Mouse (Mus musculus): ENCODE results near the gene Pawr. TPM values are rescaled to one million over a fixed set of nuclear protein-coding genes. Genes with fewer than 3 reads are reported as not detected.
A peak's percentile ranks its signal among the peaks of the same experiment; 100 is the strongest.

Gene Pawr
- polyA plus RNA-seq (2014; fragmentation: Nextera tagmentation; extraction: Ambion mirVana), result 12.9 and 13.3 TPM in 2 replicates

DNA sequence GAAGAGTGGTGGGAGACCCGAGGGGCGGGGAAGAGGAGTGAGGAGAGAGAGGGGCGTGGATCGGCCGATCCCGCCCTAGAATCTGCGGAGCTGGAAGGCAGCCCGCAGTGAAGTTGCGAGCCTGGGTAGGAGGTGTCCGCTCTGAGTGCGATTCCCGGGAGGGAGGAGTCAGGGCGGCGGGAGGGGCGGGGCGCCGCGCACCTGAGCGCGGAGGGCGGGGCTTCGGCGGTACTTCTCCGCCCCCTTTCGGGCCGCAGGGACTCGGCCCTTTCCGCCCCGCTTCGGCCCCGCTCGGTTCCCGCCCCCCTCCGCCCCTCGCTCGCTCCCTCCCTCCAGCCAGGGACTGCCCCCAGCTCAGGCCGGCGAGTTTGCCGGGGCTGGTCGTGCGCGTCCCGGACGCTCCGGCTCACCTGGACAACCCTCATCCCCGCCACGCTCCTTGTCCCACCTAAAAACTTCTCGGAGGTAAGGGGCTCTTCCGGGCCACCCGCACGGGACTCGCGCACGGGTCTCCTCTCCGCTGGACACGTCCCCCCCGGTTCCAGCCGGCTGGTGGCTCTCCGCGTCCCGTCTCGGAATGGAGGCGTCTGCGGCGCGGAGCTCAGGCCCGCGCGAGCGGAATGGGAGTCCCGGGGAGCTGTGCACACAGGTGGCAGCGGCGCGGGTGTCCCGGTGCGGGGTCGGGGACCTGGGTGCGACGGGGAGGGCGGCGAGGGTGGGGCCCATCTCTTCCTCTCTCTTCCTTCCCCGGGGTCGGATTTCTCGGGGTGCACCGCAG is at the start of gene Pawr:
Pawr (plus strand) TSS at position 338 of the 778 bp plus-strand sequence.
- Histone ChIP-seq H3K4me1 (replicated peaks; ENCODE audit: control insufficient read depth, insufficient read depth, low read length) (peaks cover 6% of the 10 kb centered on the region), H3K36me3 (ENCODE audit: control insufficient read depth, insufficient read depth, low read length) (0 out of 2 replicates have a peak, but pooled peaks cover 3% of the 10 kb centered on the region), H3K27me3 (replicated peaks; ENCODE audit: control insufficient read depth, insufficient read depth, low read length) (0 out of 2 replicates have a peak, but pooled peaks cover 4% of the 10 kb centered on the region), H3K9ac (ENCODE audit: low read length) (peak within 1 kb of the TSS; percentile 76), H3K9me3 (ENCODE audit: control insufficient read depth, low read length) (no peaks in the 10 kb centered on the region), H3K4me2 (ENCODE audit: low read length) (peak within 1 kb of the TSS; percentile 70), H3K4me3 (ENCODE audit: low read depth, low read length) (peak within 1 kb of the TSS; percentile 79), H3K27ac (ENCODE audit: low read depth) (peak within 1 kb of the TSS; percentile 87)
- WGBS, result under 1% methylated on average over 53 of the region's 85 CpGs
- ATAC-seq (replicated peaks; ENCODE audit: low FRiP score, low TSS enrichment, low read depth) (peak; percentile 93), DNase-seq (ENCODE audit: low spot score) (peak; percentile 93)

DNA sequence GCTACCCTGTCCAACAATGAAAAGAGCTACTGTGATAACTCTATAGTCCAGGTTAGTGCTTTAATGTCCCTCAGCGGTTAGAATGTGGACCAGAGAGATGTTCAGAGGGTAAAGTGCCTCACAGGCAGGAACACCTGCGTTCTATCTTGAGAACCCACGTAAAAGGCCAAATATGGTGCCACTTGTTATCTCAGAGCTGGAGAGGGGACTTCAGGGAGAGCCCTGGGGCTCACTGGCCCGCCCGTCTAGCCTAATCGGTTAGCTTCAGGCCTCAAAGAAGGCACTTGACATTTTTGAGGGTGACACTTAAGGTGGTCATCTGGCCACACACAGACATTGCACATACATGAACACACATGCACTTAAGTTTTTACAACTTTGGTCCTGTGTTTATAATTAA is 49.6 kb upstream of the Pawr start:
- Histone ChIP-seq H3K4me3 (ENCODE audit: low read depth, low read length) (no peak overlapping the region), H3K36me3 (ENCODE audit: control insufficient read depth, insufficient read depth, low read length) (peaks cover 39% of the 10 kb centered on the region), H3K27me3 (replicated peaks; ENCODE audit: control insufficient read depth, insufficient read depth, low read length) (no peaks in the 10 kb centered on the region), H3K9ac (ENCODE audit: low read length) (no peak overlapping the region), H3K4me2 (ENCODE audit: low read length) (no peak overlapping the region), H3K27ac (ENCODE audit: low read depth) (no peak overlapping the region), H3K4me1 (replicated peaks; ENCODE audit: control insufficient read depth, insufficient read depth, low read length) (no peaks in the 10 kb centered on the region), H3K9me3 (ENCODE audit: control insufficient read depth, low read length) (no peaks in the 10 kb centered on the region)
- WGBS, result 91% methylated on average over 6 of the region's 6 CpGs
- DNase-seq (ENCODE audit: low spot score) (no peak), ATAC-seq (replicated peaks; ENCODE audit: low FRiP score, low TSS enrichment, low read depth) (no peak)

DNA sequence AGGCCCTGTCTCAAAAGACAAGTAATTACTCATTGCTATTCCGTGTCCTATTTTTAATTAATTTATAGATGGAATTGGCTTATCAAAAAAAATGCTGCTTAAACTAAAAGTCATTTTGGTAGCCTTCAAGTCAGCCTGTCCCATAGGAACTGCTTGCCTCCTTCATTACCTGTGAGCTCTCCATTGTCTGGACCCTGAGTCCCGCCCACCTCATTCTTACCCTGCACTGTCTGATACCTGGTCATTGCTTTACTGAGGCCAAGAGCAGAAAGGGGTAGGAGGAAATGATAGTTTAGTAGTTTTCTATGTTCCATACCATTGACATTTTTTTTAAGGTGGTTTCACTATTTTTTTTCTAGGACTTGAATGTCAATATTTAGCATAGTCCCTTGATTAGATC is 48.5 kb upstream of the Pawr start:
- WGBS, result 91% methylated on average over 2 of the region's 2 CpGs
- Histone ChIP-seq H3K9me3 (ENCODE audit: control insufficient read depth, low read length) (no peaks in the 10 kb centered on the region), H3K4me1 (replicated peaks; ENCODE audit: control insufficient read depth, insufficient read depth, low read length) (no peaks in the 10 kb centered on the region), H3K4me3 (ENCODE audit: low read depth, low read length) (no peak overlapping the region), H3K27me3 (replicated peaks; ENCODE audit: control insufficient read depth, insufficient read depth, low read length) (no peaks in the 10 kb centered on the region), H3K4me2 (ENCODE audit: low read length) (no peak overlapping the region), H3K36me3 (ENCODE audit: control insufficient read depth, insufficient read depth, low read length) (peaks cover 29% of the 10 kb centered on the region), H3K9ac (ENCODE audit: low read length) (no peak overlapping the region), H3K27ac (ENCODE audit: low read depth) (no peak overlapping the region)
- ATAC-seq (replicated peaks; ENCODE audit: low FRiP score, low TSS enrichment, low read depth), result no peak
- no peak for DNase-seq (ENCODE audit: low spot score)

DNA sequence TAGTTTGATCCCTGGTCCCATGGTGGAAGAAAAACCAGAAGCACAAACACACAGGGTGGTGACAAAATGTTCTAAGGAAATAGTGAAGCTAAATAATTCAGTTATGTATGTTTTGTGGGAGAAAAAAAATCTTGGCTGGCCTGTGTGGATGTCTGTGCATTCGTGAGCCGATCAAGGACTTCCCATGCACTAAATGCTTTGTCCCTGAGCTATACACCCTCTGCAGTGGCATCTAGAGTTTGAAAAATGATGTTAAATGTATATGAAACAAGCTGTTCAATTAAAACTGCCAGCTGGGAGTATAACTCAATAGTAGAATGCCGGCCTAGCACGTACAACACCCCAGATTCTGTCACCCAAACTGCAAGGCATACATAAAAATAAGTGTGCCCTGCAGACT is 48.1 kb upstream of the Pawr start:
- DNase-seq (ENCODE audit: low spot score), result no peak
- H3K4me3 ChIP-seq (ENCODE audit: low read depth, low read length), result no peak overlapping the region
- no peak overlapping the region for H3K4me2 ChIP-seq (ENCODE audit: low read length)
- H3K9ac ChIP-seq (ENCODE audit: low read length), result no peak overlapping the region
- H3K9me3 ChIP-seq (ENCODE audit: control insufficient read depth, low read length), result no peaks in the 10 kb centered on the region
- no peak overlapping the region for H3K27ac ChIP-seq (ENCODE audit: low read depth)
- H3K4me1 ChIP-seq (replicated peaks; ENCODE audit: control insufficient read depth, insufficient read depth, low read length), result no peaks in the 10 kb centered on the region
- 94% methylated on average over 4 of the region's 4 CpGs for WGBS
- no peaks in the 10 kb centered on the region for H3K27me3 ChIP-seq (replicated peaks; ENCODE audit: control insufficient read depth, insufficient read depth, low read length)
- ATAC-seq (replicated peaks; ENCODE audit: low FRiP score, low TSS enrichment, low read depth), result no peak
- H3K36me3 ChIP-seq (ENCODE audit: control insufficient read depth, insufficient read depth, low read length), result peaks cover 26% of the 10 kb centered on the region

DNA sequence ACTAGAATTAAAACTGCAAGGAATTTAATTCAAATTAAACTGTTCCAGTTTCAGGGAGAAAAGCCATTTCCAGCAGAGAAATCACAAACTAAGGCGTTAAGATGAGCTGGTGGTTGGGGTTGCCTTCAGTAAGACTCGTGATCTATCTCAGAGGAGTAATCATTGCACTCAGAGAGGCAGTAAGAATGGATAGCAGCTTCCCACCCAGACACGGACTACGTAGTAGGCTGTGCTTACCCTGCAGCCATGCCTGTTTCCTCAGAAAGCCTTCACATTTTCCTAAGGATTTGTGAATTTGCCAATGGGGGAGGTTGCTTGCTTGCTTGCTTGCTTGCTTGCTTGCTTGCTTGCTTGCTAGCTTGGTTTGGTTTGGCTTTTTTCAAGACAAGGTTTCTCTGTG is 47.5 kb upstream of the Pawr start:
- WGBS, result 85% methylated on average over 4 of the region's 4 CpGs
- no peak for DNase-seq (ENCODE audit: low spot score)
- no peak overlapping the region for H3K4me3 ChIP-seq (ENCODE audit: low read depth, low read length)
- no peak overlapping the region for H3K4me2 ChIP-seq (ENCODE audit: low read length)
- no peak overlapping the region for H3K9ac ChIP-seq (ENCODE audit: low read length)
- H3K27me3 ChIP-seq (replicated peaks; ENCODE audit: control insufficient read depth, insufficient read depth, low read length), result no peaks in the 10 kb centered on the region
- no peak for ATAC-seq (replicated peaks; ENCODE audit: low FRiP score, low TSS enrichment, low read depth)
- no peaks in the 10 kb centered on the region for H3K4me1 ChIP-seq (replicated peaks; ENCODE audit: control insufficient read depth, insufficient read depth, low read length)
- no peaks in the 10 kb centered on the region for H3K9me3 ChIP-seq (ENCODE audit: control insufficient read depth, low read length)
- H3K36me3 ChIP-seq (ENCODE audit: control insufficient read depth, insufficient read depth, low read length), result peaks cover 22% of the 10 kb centered on the region
- no peak overlapping the region for H3K27ac ChIP-seq (ENCODE audit: low read depth)

DNA sequence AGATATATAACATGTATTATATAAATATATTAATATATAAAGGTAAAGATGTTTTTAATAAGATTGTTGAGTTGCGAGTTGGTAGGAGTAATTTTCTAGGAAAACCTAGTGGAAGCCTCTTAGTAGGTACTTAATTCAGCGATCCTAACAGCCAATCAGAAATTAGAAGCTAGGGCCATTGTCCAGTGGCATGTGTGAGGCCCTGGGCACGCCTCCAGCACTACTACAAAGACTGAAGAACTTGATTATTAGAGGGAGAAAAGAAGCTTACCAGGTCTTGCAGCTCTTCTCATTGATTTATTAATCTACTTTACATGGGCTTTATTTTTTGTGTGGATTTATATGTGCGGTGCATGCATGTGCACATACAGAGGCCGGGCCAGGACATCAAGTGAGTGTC is 46.9 kb upstream of the Pawr start:
- H3K27me3 ChIP-seq (replicated peaks; ENCODE audit: control insufficient read depth, insufficient read depth, low read length), result no peaks in the 10 kb centered on the region
- peaks cover 17% of the 10 kb centered on the region for H3K36me3 ChIP-seq (ENCODE audit: control insufficient read depth, insufficient read depth, low read length)
- no peaks in the 10 kb centered on the region for H3K4me1 ChIP-seq (replicated peaks; ENCODE audit: control insufficient read depth, insufficient read depth, low read length)
- no peak overlapping the region for H3K27ac ChIP-seq (ENCODE audit: low read depth)
- no peak overlapping the region for H3K9ac ChIP-seq (ENCODE audit: low read length)
- no peak overlapping the region for H3K4me3 ChIP-seq (ENCODE audit: low read depth, low read length)
- ATAC-seq (replicated peaks; ENCODE audit: low FRiP score, low TSS enrichment, low read depth) (no peak), DNase-seq (ENCODE audit: low spot score) (no peak)
- H3K9me3 ChIP-seq (ENCODE audit: control insufficient read depth, low read length), result no peaks in the 10 kb centered on the region
- H3K4me2 ChIP-seq (ENCODE audit: low read length), result no peak overlapping the region
- 91% methylated on average over 5 of the region's 5 CpGs for WGBS

DNA sequence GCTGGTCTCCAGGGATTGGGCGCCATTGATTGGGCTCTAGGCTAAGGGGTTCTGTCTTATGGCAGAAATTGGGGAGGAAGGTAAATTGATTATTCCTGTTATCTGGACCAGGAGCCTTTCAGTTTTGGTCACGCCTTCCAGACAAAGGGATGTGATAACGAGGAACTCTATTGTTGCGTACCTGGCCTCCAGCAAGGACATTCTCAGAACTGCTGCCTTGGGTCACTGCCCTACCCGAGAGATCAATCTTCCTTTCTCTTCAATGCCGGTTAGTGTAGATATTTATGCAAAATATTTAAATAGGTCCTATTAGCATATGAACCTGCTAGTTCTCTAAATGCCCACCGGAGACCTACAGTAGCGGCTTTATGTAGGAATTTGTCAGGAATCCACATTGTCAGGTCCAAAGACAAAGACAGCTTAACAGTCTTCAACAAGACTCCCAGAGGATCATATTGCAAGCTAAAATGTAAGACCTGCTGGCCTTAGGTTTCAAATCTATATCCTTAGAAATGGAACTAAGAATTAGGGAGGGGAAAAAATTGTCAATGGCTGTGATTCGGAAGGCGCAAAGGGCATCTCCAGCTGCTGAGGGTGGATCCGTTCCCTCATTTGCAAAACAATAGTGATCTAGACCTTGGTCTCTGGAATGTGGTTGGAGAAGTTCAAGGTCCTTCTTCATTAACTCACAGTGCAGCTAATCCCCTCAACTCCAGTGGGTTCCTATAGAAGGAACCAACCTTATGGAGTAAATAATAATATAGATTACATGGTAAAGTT is 45.1 kb upstream of the Pawr start:
- peaks cover 7% of the 10 kb centered on the region; the same call in 1 of the 2 replicates for H3K36me3 ChIP-seq (ENCODE audit: control insufficient read depth, insufficient read depth, low read length)
- no peaks in the 10 kb centered on the region for H3K4me1 ChIP-seq (replicated peaks; ENCODE audit: control insufficient read depth, insufficient read depth, low read length)
- ATAC-seq (replicated peaks; ENCODE audit: low FRiP score, low TSS enrichment, low read depth), result no peak
- H3K4me3 ChIP-seq (ENCODE audit: low read depth, low read length), result no peak overlapping the region
- H3K27ac ChIP-seq (ENCODE audit: low read depth), result no peak overlapping the region
- WGBS, result 78% methylated on average over 11 of the region's 11 CpGs
- H3K9ac ChIP-seq (ENCODE audit: low read length), result no peak overlapping the region
- no peak overlapping the region for H3K4me2 ChIP-seq (ENCODE audit: low read length)
- H3K27me3 ChIP-seq (replicated peaks; ENCODE audit: control insufficient read depth, insufficient read depth, low read length), result no peaks in the 10 kb centered on the region
- no peak for DNase-seq (ENCODE audit: low spot score)
- H3K9me3 ChIP-seq (ENCODE audit: control insufficient read depth, low read length), result no peaks in the 10 kb centered on the region

DNA sequence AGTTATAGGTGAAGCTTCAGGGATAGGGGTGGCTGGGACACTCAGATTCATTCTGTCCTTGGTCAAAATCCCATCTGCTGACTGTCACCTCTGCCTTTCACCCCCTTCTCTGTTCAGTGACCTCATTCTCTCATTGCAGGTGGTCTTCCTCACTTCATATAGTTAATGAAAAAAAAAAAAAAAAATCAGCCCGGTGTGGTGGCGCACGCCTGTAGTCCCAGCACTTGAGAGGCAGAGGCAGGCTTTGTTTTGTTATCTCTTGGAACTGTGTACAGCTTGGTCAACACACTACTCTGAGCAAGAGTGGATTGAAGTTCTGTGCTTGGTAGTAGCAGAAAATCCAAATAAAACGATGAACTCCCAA is 44.5 kb upstream of the Pawr start:
- no peaks in the 10 kb centered on the region for H3K4me1 ChIP-seq (replicated peaks; ENCODE audit: control insufficient read depth, insufficient read depth, low read length)
- ATAC-seq (replicated peaks; ENCODE audit: low FRiP score, low TSS enrichment, low read depth) (no peak), DNase-seq (ENCODE audit: low spot score) (no peak)
- no peaks in the 10 kb centered on the region for H3K27me3 ChIP-seq (replicated peaks; ENCODE audit: control insufficient read depth, insufficient read depth, low read length)
- peaks cover 1% of the 10 kb centered on the region; the same call in 1 of the 2 replicates for H3K36me3 ChIP-seq (ENCODE audit: control insufficient read depth, insufficient read depth, low read length)
- no peak overlapping the region for H3K27ac ChIP-seq (ENCODE audit: low read depth)
- no peak overlapping the region for H3K9ac ChIP-seq (ENCODE audit: low read length)
- WGBS, result 80% methylated on average over 4 of the region's 4 CpGs
- no peaks in the 10 kb centered on the region for H3K9me3 ChIP-seq (ENCODE audit: control insufficient read depth, low read length)
- H3K4me2 ChIP-seq (ENCODE audit: low read length), result no peak overlapping the region
- H3K4me3 ChIP-seq (ENCODE audit: low read depth, low read length), result no peak overlapping the region
